Mouse (Mus musculus) heart, adult 8-10 months (tissue): ENCODE measurements at regions not wholly inside any gene's neighbourhood (a gene's known extent, or its start where the extent isn't known, plus 50 kb on each side); places are given as distances from the start of the nearest gene placed in this dataset.

Source experiments
- DNase-seq: peaks from one replicate; pipeline ENCODE4 v3.0.0; 2022; ENCODE audit warnings: low spot score

DNA sequence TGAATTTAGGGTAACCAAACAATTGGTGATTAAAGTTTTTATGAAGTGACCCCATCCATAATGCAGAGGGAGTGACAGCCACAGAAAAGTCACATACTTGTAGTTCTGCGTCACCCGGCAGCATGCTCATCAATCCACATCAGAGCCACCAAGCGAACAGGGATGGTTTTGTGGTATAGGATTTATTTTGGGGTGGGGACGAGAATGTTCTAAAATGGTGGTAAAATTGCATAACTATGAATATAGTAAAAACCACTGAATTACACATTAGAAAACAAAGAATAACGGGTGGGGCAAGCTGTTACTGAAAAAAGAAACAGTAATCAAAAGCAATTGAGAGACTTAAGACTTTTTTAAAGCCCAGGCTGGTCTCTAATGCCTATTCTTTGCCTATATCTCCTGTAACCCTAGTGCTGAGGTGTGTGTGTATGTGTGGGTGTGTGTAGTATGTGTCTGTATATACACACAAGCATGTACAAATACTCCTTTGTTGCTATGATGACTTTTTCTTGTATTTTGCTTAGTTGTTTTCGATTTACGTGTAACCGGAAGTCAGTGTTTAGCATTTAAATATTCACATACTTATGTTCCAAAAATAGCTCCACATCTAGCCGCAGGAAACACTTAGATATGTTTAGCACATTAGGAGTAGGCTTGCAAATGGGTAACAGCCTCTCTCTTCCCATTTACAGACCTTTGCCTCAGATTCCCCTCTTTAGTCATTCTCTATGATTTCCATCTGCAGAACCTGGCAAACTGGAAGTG lies 57.4 kb upstream of the Jak2 start:
- DNase-seq: no peak

DNA sequence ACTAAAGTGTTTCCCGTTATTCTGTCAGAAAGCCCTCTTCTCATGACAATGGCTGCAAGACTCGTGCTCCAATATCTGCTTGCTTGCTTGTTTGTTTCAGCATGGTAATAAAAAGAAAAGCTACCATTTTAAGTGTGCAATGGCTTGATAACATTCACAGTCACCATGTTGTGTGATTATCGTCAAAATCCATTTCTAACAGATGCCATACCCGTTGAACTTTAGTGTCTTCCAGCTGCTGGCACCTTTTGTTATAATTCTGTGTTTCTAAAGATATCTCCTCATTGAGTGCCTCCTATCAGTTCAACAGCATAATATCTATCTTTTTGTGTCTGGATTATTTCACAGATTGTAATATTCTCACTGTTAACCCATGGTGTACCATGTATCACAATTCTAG lies 55.4 kb upstream of the Jak2 start:
- DNase-seq: no peak

DNA sequence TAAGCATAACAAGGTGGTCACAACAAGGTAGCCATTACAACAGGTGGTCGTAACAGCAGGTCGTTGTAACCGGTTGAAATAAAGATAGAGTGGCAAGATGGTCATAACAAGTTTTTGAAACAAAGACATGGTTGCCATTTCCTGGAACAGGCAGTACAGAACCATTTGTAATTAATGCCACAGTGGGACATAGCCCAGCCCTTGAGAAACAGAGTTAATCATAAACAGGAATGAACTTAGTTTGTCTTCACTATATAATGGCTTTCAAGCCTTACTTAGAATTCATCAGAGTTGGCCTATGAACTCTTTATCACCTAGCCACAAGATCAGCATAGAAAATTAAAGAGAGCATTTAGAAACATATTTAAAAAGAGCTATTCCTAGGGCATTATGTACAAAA lies 53.0 kb upstream of the Jak2 start:
- no peak for DNase-seq

- no peak for DNase-seq
Observed at GRCm38 (mm10) chr19:29199117-29199823, 52.4 kb upstream of the Jak2 start.

DNA sequence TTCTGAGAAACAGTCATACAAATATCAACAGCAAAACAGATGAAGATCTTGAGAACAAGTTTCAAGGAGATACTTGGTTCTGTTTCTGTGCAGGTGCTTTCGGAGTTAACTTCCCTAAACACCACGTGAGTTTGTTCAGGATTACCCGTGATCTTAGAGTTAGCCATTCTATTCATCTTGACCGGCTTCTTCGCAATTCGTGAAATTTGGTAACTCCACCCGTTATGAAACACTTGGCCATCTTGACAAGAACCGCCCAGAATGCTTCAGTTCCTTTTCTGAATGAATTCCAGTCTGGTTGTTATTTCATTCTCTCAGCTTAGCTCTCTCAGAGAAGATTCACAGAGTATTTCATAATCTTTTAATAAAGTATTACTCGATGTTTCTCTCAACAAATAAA lies 50.0 kb upstream of the Jak2 start:
- peak; percentile 10 for DNase-seq
